Mouse (Mus musculus) urinary bladder, postnatal 10 days (tissue): ENCODE results near the gene Sulf2.

ENCODE experiments used
- DNase-seq: peaks from one replicate; pipeline ENCODE4 v3.0.0; 2022; ENCODE audit warnings: low spot score

Sulf2 gene

DNA sequence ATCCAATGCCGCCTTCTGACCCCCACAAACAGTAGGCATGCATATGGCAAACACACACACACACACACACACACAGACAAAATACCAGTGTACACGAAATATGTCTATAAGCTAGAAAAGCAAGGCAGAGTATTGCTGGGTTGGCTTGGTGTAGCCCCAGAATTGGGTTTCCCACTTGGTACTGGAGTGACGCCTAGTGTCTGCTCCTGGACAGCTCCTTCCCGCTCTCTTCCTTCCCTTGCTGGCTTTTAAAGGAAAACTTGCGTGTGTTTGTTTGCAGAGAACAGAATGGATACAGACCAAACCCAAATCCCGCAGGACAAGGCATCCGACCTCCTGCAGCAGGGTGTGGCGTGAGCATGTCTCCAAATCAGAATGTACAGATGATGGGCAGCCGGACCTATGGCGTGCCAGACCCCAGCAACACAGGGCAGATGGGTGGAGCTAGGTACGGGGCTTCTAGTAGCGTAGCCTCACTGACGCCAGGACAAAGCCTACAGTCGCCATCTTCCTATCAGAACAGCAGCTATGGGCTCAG, 101.4 kb downstream of the Sulf2 start:
- DNase-seq, result no peak

GRCm38 (mm10) chr2:166051966-166052365, 103.5 kb downstream of the Sulf2 start:
- no peak for DNase-seq

- no peak for DNase-seq
These were observed 104.0 kb downstream of the Sulf2 start for GRCm38 (mm10) chr2:166051421-166051820.

DNA sequence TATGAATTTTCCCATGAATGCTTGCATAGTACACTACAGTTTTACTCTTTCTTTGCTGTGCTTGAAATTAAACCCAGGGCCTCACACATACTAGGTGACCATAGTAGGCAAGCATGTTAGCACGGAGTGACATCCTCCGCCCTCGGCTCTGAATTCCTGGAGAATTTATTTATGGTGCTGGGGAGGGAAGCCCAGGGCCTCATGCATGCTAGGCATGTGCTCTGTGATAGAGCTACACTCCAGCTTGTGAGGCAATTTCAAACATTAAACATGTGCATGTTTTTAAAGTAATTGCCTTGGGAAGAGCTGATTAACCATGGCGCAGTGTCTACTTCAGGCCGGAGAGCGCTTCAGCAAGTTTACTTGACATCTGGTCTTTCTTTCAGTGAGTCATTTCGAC, 106.6 kb downstream of the Sulf2 start:
- no peak for DNase-seq

DNA sequence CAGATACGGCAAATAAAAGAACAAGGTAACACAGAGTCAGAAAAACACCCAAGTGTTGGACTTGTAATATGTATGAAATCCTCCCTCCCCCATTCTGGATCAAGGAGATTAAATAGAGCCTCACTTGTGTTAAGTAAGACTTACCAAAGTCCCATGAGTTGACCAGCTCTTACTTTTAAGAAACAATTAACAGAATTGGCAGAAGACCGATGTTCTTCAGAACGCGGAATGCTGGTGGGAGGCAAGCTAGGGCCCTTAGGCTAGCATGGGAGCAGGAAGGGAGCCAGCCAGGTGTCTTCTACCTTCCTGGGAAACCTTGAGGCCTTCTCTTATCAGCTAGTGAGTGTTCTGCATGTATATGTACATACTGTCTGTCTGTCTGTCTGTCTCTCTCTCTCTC, 107.5 kb downstream of the Sulf2 start:
- no peak for DNase-seq

GRCm38 (mm10) chr2:166045549-166046501, 109.6 kb downstream of the Sulf2 start:
- DNase-seq, result no peak

DNA sequence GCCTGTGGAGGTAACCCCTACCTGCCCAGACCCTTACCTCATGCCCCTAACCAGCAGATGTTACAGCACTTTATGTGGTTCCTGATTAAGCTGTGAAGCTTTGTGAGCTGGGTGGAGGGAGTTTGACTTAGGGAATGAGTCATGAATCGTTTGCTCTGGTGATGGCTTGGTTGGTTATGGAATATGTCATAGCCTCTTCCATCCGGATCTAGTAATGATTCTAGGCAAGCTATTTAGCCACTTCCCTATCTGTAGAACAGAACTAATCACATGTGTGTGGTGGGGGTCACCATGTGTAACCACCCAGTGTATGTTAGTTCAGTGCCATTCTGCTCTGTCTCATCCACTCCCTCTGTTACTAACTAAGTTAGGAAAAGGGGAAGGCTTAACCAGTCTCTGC, 110.5 kb downstream of the Sulf2 start:
- DNase-seq, result no peak

DNA sequence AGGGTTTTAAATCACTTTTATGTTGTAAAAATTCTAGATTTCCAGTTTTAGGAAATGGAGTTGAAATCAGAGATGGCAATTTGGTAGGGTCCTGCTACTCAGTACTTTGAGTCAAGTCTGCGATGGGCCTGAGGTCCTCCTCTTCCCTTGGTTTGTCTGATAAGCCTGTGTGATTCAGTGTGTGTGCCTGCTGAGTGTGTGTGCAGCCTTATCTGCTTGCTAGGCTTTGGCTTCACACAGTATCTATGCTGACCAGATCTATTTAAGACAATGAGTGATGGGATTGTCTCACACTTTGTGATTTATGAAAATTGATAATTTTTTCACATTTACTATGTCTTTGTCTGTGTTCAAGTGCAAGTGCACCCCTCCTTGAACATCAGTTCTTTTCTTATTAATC, 112.9 kb downstream of the Sulf2 start:
- DNase-seq, result no peak

GRCm38 (mm10) chr2:166039681-166040080, 115.8 kb downstream of the Sulf2 start:
- no peak for DNase-seq

DNA sequence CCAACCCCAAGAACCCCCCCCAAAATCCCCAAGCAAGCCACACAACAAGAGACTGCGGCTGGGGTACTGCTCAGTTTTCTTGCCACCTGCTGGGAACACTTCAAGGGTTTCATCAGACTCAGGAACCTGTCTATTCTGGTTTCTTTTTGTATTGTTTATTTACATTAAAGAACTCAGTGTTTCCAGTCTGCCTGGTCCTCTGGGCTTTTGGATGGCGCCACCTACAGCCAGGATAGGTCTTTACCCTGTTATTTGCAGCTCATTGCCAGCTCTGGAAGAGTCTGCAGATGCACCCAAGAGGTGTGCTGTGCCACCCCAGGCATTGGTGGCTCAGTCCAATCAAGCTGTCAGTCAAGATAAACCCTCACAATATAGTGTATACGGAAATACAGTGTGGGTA, 119.7 kb downstream of the Sulf2 start:
- DNase-seq, result no peak

GRCm38 (mm10) chr2:166034967-166035490, 120.4 kb downstream of the Sulf2 start:
- no peak for DNase-seq

DNA sequence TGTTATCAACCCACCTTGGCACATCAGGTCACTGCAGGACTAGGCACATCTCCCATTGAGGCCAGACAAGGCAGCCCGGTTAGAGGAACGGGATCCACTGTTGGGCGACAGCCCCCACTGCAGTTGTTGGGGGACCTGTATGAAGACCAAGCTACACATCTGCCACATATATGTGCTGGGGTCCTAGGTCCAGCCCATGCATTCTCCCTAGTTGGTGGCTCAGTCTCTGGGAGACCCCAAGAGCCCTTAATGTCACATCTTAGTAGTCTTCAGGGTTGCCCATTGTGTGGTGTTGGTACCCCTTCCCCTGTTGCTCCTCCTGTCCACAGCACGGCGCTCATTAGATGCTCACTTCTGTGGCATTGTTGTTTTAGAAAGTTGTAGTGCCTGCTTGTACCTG, 122.8 kb downstream of the Sulf2 start:
- DNase-seq, result no peak

GRCm38 (mm10) chr2:166031120-166031929, 124.1 kb downstream of the Sulf2 start:
- DNase-seq, result no peak

GRCm38 (mm10) chr2:166030256-166030995, 125.0 kb downstream of the Sulf2 start:
- no peak for DNase-seq

GRCm38 (mm10) chr2:166029232-166029631, 126.2 kb downstream of the Sulf2 start:
- no peak for DNase-seq

- no peak for DNase-seq
These were observed 127.6 kb downstream of the Sulf2 start for GRCm38 (mm10) chr2:166027834-166028233.

DNA sequence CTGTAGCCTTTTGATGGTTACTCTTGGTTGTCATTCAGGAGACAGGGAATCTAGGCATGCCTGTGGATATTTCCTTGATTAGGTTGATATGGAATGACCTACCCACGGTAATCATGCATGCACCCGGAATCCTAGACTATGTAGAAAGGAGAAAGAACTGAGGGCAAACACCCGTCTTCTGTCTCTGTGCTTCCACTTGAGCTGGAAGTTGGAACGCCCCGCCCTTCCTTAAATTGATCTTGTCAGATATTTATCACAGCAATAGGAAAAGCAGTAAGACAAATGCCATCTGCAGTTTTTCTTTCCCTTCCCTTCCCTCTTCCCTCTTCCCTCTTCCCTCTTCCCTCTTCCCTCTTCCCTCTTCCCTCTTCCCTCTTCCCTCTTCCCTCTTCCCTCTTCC, 129.5 kb downstream of the Sulf2 start:
- DNase-seq, result no peak

GRCm38 (mm10) chr2:166024621-166025020, 130.8 kb downstream of the Sulf2 start:
- no peak for DNase-seq

GRCm38 (mm10) chr2:166024079-166024478, 131.4 kb downstream of the Sulf2 start:
- no peak for DNase-seq
